Mouse (Mus musculus) inflammation-experienced regulatory T-cells, adult 6 months (primary cell): ENCODE results near the gene Ahcyl2. TPM values are rescaled to one million over a fixed set of nuclear protein-coding genes. Genes with fewer than 3 reads are reported as not detected.

ENCODE experiments used
- ATAC-seq: one replicate; pipeline ENCODE4 v1.8.0; 2017
- polyA plus RNA-seq, 3 experiments: library from polyadenylated mRNA; unstranded; fragments of 100-300 nt; shearing (Covaris generic); gene quantifications; one replicate each; pipeline ENCODE4 v1.2.1; 2017

Ahcyl2 gene
- polyA plus RNA-seq, 3 experiments from 2014 or later, result 28.9 to 79.9 (median 60.8) TPM

GRCm38 (mm10) chr6:29770672-29771321 lies 3.0 kb downstream of the Ahcyl2 start:
- no peak for ATAC-seq

- no peak for ATAC-seq
Observed at GRCm38 (mm10) chr6:29772236-29772635, 4.4 kb downstream of the Ahcyl2 start.

- ATAC-seq, result no peak
Observed at GRCm38 (mm10) chr6:29774161-29774560, 6.3 kb downstream of the Ahcyl2 start.

- ATAC-seq, result no peak
Observed at GRCm38 (mm10) chr6:29775609-29776008, 7.8 kb downstream of the Ahcyl2 start.

DNA sequence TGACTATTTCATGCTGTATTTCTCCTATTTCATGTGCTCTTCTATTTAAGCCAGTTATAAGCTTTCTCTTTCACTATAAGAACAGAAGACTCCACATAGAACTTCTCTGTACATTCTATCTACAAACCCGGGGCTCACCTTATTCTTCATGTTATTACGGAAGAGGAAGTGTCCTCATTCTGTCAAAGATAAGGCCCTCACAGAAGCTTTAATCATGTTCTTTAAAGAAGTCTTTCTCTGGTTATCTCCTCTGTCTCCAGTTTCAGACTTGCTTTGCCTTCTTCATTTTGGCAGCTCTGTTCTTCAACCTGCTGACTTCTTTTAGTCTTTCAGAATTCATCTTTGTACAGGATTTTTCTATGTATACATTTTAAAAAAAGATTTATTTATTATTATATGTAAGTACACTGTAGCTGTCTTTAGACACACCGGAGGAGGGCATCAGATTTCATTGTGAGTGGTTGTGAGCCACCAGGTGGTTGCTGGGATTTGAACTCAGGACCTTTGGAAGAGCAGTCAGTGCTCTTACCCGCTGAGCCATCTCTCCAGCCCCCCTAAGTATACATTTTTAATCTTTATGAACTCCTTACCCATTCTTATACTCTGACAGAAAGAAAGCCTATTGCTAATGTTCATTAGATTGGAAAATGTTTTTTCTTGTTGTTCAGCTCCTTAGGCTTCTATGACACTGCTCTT lies 8.9 kb downstream of the Ahcyl2 start:
- ATAC-seq, result peak; percentile 68

- no peak for ATAC-seq
Observed at GRCm38 (mm10) chr6:29777238-29777555, 9.4 kb downstream of the Ahcyl2 start.

DNA sequence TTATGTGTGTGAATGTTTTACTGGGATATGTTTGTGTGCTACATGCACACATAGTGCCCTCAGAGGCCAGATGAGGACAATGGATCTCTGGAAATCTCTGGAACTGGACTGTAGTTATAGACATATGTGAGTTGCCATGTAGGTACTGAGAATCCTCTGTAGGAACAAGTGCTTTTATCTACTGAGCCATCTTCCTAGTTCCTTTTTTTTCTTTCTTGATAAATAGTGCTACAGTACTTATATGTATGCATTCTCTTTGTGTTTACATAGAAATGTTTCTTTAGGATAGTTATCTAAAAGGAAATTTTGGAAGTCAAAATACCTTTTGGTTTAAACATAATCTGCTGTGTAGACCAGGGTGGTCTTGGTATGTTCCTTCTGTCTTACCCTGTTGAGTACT lies 12.3 kb downstream of the Ahcyl2 start:
- ATAC-seq, result no peak

DNA sequence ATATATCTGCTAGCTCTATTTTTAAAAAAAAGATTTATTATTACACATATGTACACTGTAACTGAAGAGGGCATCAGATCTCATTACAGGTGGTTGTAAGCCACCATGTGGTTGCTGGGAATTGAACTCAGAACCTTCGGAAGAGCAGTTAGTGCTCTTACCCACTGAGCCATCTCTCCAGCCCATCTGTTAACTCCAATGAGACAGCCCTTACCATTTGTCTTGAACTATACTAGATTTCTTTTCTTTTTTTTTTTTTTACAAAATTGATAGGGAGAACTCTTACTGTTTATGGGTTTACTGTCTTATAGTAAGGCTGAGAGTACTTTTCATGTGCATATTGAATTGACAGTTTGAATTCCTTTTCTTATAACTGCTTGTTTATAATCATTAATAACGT lies 12.8 kb downstream of the Ahcyl2 start:
- ATAC-seq, result no peak

GRCm38 (mm10) chr6:29782239-29782638 lies 14.4 kb downstream of the Ahcyl2 start:
- ATAC-seq, result no peak

- no peak for ATAC-seq
Observed at GRCm38 (mm10) chr6:29783960-29784359, 16.1 kb downstream of the Ahcyl2 start.

DNA sequence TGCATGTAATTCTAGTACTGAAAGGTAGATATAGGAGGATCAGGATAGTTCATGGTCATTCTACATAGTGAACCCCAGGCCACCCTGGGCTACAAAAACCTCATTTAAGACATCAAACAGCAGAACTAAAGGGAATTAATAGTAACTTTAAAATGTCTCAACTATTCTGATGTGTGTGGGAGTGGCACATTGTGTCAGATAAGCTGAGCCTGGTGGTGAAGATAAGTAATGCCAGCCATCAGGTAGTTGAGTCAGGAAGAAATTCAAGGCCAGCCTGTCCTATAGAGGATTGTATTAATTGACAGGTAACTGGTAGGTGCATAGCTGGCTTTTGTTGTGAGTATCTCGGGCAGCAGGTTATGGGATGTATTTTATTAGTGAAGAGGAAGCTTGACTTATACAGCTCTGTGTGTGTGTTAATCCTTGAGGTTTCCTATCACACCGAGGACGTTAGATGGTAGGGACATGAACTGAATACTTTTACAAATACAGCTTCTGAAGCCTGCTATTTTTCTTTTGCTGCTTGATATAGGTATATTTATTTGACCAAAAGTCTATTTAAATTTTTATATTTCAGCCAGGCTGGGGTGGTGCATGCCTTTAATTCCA lies 16.7 kb downstream of the Ahcyl2 start:
- no peak for ATAC-seq

DNA sequence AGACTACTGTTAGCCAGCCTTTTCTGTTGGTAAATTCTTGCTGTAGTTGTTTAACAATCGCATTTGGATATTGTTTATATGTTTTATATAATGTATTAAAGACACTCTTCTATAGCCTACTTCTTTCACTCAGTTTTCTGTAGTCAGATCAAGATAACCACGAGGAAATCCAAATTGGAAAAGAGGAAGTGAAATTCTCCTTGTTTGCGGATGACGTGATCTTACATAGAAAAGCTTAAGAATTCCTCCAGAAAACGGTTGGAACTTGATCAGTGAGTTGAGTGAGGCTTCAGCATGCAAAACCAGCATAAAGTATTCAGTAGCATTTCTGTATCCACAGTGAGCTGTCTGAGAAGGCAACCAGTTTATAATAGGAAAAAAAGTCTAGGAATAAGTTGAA lies 17.9 kb downstream of the Ahcyl2 start:
- ATAC-seq, result no peak

- ATAC-seq, result no peak
Observed at GRCm38 (mm10) chr6:29788779-29789350, 21.1 kb downstream of the Ahcyl2 start.

DNA sequence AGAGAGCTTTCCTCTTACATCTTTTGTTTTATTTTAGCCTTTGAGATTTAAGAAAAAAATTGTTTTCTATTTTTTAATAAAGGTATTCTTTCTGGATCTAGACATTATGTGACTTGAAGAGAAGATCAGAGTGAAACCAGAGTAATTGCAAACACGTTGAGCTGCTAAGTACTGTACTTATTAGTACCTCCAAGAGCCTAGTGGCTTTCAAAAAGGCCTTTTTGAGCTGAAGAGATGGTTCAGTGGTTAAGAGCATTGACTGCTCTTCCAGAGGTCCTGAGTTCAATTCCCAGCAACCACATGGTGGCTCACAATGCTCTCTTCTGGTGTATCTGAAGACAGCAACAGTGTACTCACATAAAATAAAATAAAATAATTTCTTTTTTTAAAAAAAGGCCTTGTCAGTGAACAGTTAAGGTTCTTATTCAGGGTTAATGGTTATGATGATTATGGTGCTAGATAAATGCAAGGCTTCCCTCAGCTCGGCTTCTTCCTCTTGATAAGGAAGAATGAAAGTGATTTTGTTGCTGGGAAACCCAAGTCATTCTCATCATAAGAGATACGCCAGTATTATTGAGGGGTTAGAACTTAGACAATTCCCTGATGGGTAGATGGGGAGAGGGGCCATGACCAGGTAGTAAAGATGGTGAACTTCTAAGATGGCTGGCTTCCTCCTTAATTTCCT lies 22.3 kb downstream of the Ahcyl2 start:
- no peak for ATAC-seq

- ATAC-seq, result peak; percentile 70
Observed at GRCm38 (mm10) chr6:29793520-29793919, 25.7 kb downstream of the Ahcyl2 start.

DNA sequence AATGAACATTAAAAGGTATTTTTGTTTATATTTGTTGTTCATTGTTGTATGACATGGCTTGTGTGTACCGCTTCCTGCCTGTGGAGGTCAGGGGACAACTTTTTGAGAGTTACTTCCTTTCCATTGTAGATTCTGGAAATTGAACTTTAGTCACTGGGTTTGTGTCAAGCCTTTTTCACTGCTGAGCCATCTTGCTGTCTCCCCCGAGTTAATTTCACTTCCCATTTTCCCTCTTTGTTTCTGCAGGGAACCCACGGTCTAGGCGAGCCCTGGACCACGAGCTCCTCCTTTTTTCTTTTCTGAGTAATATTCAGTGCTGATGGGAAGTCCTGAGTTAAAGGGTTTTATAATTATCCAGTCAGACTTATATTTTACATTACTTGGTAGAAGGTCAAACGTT lies 26.8 kb downstream of the Ahcyl2 start:
- no peak for ATAC-seq

DNA sequence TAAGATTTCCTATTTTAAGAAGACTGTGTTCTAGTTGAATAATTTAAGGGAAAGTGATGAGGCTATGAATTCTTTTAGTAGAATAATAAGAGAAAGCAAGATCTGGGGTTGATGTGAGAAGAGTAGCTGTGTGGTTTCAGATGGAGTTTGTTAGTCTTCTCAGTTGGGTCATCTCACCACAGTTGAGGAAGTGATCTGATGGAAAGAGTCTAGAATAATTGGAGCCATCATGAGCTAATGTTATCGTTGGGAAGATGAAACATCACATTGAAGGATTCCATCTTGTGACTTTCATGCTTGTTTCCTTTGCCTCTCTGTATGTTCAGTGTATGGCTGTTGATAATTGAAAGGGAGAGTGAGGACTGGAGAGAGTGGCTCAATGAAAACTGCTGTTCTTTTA lies 35.2 kb downstream of the Ahcyl2 start:
- ATAC-seq, result no peak

- ATAC-seq, result no peak
Observed at GRCm38 (mm10) chr6:29804006-29804405, 36.2 kb downstream of the Ahcyl2 start.

DNA sequence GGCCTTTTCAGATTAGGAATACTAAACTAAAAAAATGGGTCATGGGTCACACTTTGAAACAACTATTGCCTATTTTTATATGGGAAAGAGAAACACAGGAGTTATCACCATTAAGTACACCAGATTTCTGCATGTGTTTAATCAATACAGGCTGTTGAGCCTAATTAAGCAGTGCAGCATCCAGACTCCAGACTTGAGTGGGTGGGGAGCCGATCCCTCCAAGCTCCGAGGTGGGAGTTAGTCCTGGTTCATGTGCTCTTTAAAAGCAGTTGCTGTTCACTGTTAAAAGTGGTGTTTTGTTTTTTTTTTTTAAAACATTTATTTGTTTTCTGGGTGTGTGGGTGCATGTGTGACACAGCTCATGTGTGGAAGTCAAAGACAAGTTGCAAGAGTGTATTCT lies 37.6 kb downstream of the Ahcyl2 start:
- no peak for ATAC-seq

DNA sequence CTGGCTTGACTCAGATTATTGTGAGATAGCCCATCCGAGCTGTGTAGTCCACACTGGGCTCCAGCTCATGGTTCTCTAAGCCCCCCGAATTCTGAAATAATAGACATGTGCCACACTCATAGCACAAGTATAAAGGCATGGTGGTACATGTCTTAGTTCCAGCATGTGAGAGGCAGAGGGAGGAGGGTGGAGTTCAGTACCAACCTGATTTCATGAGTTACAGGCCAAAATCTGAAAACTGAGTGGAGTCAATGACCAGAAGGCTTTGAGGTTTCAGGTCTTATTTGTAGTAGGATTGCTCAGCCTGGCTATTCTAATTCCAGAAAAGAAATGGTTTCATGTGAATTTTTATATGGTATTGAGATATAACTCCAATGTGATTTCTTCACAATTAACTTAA lies 44.3 kb downstream of the Ahcyl2 start:
- ATAC-seq, result no peak

- no peak for ATAC-seq
Observed at GRCm38 (mm10) chr6:29812651-29813050, 44.8 kb downstream of the Ahcyl2 start.

DNA sequence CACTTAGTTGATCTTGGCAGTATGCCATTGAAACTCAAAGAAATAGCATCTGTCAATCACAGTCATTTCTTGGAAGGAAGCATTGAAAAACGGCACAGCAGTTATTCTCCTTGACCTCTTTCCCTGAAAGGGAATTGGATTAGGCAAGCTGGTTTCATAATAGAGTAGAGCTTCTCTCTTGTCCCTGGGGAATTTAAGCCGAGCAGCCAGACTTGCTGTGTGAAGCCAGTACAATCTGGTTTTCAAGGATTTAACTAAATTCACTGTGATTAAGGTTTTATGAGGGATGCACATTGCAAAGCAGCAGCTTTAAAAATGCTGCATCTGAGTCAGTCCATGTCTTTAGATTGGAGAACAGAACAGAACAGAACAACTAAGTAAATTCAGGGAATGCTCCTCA lies 46.8 kb downstream of the Ahcyl2 start:
- ATAC-seq, result no peak

DNA sequence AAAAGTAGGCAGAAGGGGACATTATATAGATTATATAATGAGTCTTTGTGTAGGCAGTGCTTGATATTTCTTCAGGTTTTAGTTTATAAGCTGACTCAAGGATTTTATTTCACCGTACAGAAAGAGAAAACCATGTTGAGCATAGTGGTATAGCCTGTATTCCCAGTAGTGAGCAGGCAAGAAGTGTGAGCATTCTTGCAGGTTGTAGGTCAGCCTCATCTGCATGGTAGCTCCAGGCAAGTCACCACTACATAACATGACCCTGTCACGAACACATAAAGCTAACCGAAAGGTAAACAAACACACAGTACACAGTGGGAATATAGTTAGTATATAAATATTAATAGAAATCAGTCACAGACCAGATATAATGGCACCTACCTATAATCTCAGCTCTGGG lies 47.2 kb downstream of the Ahcyl2 start:
- no peak for ATAC-seq
